Mouse (Mus musculus) heart, embryonic 13.5 days (tissue): Measurements from ENCODE around the gene Grb2. TPM values are rescaled to one million over a fixed set of nuclear protein-coding genes. Genes with fewer than 3 reads are reported as not detected.

Experiments used
- ATAC-seq: fragments of 200-750 bp; cut with Nextera tagmentation; 2 replicates; pipeline ENCODE4 v1.8.0; 2017; ENCODE audit warnings: moderate TSS enrichment; ENCODE audit not compliant: insufficient number of reproducible peaks, low FRiP score, low TSS enrichment; ENCODE audit errors: extremely low read depth
- H3K27ac ChIP-seq: fragments of 300-500 bp; sonication (generic); replicated peaks from 2 replicates; pipeline ENCODE4 v1.5.1; 2015; ENCODE audit warnings: moderate library complexity, mild to moderate bottlenecking, inconsistent platforms
- H3K27me3 ChIP-seq: fragments of 300-500 bp; sonication (generic); replicated peaks from 2 replicates; pipeline ENCODE4 v1.6.1; 2015; ENCODE audit warnings: mild to moderate bottlenecking, inconsistent platforms
- H3K36me3 ChIP-seq: fragments of 300-500 bp; sonication (generic); 2 replicates; pipeline ENCODE4 v1.6.1; 2015; ENCODE audit warnings: mild to moderate bottlenecking, inconsistent platforms
- H3K4me1 ChIP-seq: fragments of 300-500 bp; sonication (generic); 2 replicates; pipeline ENCODE4 v1.6.1; 2015; ENCODE audit warnings: inconsistent platforms
- H3K4me2 ChIP-seq: fragments of 300-500 bp; sonication (generic); 2 replicates; pipeline ENCODE4 v1.6.1; 2015; ENCODE audit warnings: inconsistent platforms, mild to moderate bottlenecking, moderate library complexity
- H3K4me3 ChIP-seq: fragments of 300-500 bp; sonication (generic); 2 replicates; pipeline ENCODE4 v1.5.1; 2015; ENCODE audit warnings: moderate library complexity, mild to moderate bottlenecking, inconsistent platforms
- H3K9ac ChIP-seq: fragments of 300-500 bp; sonication (generic); 2 replicates; pipeline ENCODE4 v1.6.1; 2015; ENCODE audit warnings: inconsistent platforms, mild to moderate bottlenecking, moderate library complexity
- H3K9me3 ChIP-seq: fragments of 300-500 bp; sonication (generic); 2 replicates; pipeline ENCODE4 v1.6.1; 2016; ENCODE audit warnings: inconsistent platforms
- WGBS: fragments of 180-500 bp; shearing (Covaris S2); methylation state at CpG from one replicate; pipeline ENCODE4 v1.1.7; 2015; ENCODE audit warnings: mixed read lengths; 5-methylcytosine and 5-hydroxymethylcytosine counted together
- polyA plus RNA-seq: library from polyadenylated mRNA; unstranded; fragments of >200 nt; fragmentation: Nextera tagmentation; extraction: Ambion mirVana; gene quantifications from 2 replicates; pipeline ENCODE4 v1.2.1, GENCODE M21; 2015

Gene Grb2
- polyA plus RNA-seq, 1 experiment from 2014 or later: 90.0 TPM

DNA sequence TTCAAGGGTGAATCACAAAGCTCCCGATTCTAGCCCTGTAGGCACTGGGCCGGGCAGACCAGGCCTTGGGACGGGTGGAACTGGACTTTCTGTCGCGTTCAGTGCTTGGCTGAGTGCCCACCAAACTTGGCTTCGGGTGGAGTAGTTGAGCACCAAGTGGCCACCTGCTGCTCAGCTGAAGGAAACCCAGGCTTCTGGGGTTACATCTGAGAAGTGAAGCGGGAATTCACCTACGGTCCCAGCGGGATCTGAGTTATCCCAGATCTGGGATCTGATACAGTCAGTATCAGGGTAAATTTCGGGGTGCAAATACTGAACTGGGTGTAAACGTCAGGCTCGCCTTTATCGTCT lies 96.4 kb downstream of the Grb2 start:
- H3K36me3 ChIP-seq: peaks cover 50% of the 10 kb centered on the region
- under 1% methylated on average over 13 of the region's 13 CpGs for whole genome bisulfite sequencing
- H3K4me3 ChIP-seq: peak overlapping the region; percentile 82
- no peaks in the 10 kb centered on the region for H3K9me3 ChIP-seq
- H3K4me2 ChIP-seq: peak overlapping the region; percentile 85
- peaks cover 43% of the 10 kb centered on the region for H3K4me1 ChIP-seq
- no peaks in the 10 kb centered on the region for H3K27me3 ChIP-seq
- peak overlapping the region; percentile 89 for H3K9ac ChIP-seq
- H3K27ac ChIP-seq: peak overlapping the region; percentile 96
- no peak for ATAC-seq

DNA sequence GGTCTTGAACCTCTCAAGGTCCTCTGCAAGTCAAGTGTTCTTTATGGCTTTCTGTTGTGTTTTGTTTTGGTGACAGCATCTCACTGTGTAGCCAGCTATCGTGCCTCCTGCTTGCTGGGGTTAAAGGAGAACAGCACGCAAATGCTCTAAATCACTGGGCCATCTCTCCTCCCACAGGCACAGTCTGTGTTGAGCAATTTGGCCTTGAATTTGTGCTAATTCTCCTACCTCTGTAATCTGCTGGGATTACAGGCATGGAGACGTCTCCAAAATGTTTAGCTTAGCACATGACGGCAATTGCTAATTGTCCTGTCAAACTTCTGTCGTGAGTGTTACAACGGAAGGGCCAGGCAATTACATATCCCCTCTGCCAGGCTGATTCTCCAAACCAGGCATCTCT lies 97.2 kb downstream of the Grb2 start:
- Histone ChIP-seq H3K27ac (no peak overlapping the region), H3K4me3 (no peak overlapping the region), H3K36me3 (peaks cover 54% of the 10 kb centered on the region), H3K9me3 (no peaks in the 10 kb centered on the region), H3K27me3 (no peaks in the 10 kb centered on the region), H3K4me2 (peak overlapping the region; percentile 85; the same call in 1 of the 2 replicates), H3K9ac (no peak overlapping the region), H3K4me1 (peaks cover 41% of the 10 kb centered on the region)
- no peak for ATAC-seq
- 79% methylated on average over 6 of the region's 6 CpGs for WGBS

DNA sequence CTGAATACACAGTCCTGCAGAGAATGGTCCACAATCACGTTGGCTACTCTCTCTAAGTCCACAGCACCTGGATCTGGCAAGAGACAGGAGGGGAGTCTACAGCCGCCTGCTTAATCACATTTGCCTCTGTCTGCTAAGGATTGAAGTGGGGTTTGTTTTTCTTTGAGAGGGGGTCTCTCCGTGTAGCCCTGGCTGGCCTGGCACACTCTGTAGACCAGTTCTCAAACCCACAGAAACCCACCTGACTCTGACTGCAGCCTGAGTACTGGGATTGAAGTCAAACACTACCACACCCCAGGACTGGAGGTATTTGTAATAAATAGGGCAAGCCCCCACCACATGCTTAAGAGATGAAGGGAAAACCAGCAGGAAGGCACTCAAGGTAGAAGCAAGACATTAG lies 98.8 kb downstream of the Grb2 start:
- H3K9me3 ChIP-seq: no peaks in the 10 kb centered on the region
- no peaks in the 10 kb centered on the region for H3K27me3 ChIP-seq
- no peak overlapping the region for H3K27ac ChIP-seq
- no peak overlapping the region for H3K4me2 ChIP-seq
- H3K9ac ChIP-seq: no peak overlapping the region; the same call in 1 of the 2 replicates
- no peak for ATAC-seq
- peaks cover 42% of the 10 kb centered on the region for H3K4me1 ChIP-seq
- 59% methylated on average over 3 of the region's 3 CpGs for WGBS
- peaks cover 50% of the 10 kb centered on the region for H3K36me3 ChIP-seq
- no peak overlapping the region for H3K4me3 ChIP-seq

DNA sequence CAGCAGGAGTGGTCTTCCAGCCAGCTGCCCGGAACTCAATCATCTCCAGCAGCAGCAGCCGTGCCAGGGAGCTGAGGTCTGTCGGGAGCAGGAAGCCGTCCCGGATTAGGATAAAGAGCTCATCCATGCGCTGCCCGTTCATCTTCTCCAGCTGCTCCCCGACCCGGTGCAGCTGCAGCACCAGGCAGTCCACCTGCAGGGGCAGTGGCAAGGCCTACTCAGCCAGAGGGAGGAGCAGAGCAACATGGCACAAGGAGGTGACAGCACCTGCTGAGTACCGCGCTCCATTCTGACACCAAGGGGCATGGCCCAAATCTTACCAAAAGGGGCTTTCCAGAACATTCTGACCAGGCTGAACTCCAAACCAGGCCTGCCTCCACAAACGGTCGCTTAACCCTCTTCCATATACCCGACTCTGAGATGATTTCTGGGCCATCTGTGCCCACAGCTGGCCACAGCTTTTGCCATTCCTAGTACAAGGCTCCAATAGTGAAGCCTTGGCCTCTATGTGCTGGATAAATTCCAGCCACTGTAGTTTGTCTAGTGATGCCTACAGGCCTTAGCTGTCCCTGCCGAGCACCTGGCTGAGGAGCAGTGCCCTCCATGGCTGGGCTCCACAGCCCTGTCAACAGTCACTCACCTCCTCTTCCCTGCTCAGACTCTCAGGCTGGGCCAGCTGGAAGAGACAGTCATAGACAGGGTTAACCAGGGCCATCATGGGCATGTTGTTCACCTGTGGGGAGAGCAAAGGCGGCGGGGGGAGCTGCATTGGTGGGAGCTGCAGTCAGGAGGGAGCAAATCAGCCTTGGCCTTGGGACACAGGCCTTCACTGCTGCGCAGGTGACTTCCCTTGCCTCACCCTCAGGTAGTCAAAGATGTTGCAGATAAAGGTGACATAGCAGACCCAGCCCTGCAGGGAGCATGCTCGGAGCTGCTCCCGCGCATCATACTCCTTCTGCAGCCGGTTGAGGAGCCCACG lies 99.7 kb downstream of the Grb2 start:
- Histone ChIP-seq H3K9me3 (no peaks in the 10 kb centered on the region), H3K27me3 (no peaks in the 10 kb centered on the region), H3K4me2 (no peak overlapping the region), H3K9ac (0 out of 2 replicates have a peak overlapping the region, but pooled peaks have one; percentile 33), H3K36me3 (peaks cover 48% of the 10 kb centered on the region), H3K27ac (no peak overlapping the region), H3K4me1 (peaks cover 37% of the 10 kb centered on the region), H3K4me3 (no peak overlapping the region)
- WGBS: 81% methylated on average over 23 of the region's 23 CpGs
- no peak for ATAC-seq

DNA sequence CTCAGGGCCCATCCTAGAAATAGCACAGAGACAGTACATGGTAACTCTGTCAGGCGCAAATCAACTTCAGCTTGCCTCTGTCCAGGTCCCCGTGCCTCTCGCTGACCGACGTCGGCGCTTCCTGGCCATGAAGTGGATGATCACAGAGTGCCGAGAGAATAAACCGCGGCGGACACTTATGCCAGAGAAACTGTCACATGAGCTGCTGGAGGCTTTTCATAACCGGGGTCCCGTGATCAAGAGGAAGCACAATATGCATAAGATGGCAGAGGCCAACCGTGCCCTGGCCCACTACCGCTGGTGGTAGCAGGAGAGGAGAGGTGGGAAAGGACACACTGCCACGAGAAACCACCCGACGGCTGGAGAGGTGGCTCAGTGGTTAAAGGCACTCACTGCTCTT lies 101.7 kb downstream of the Grb2 start:
- WGBS: 88% methylated on average over 18 of the region's 18 CpGs

DNA sequence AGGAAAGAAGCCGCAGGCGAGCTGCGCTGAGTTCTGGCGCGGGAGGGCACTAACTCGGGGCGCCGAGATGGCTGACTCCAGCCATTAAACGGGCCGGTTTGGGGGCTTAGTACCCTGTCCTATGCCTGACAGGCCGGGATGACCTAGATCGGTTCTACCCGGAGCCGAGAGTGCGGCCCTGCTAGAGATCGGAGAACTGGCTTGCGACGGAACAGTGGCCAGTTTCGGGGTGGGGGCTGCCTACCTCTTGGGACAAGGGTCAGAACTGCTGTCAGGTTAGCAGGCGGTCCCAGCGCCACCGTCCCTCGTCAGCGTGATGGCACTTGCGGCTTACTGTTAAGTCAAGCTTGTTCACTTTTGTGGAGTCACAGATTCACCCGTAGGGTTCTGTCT lies 104.1 kb downstream of the Grb2 start:
- Histone ChIP-seq H3K27ac (peak overlapping the region; percentile 90), H3K36me3 (peaks cover 51% of the 10 kb centered on the region), H3K4me1 (peaks cover 52% of the 10 kb centered on the region), H3K4me2 (peak overlapping the region; percentile 78), H3K9me3 (no peaks in the 10 kb centered on the region), H3K9ac (peak overlapping the region; percentile 98), H3K27me3 (no peaks in the 10 kb centered on the region), H3K4me3 (peak overlapping the region; percentile 96)
- WGBS: under 1% methylated on average over 26 of the region's 26 CpGs
- no peak for ATAC-seq

More for the DNA sequence above, 101.7 kb downstream of the Grb2 start:
- Histone ChIP-seq H3K9me3 (no peaks in the 10 kb centered on the region), H3K27ac (peak overlapping the region; percentile 34; the same call in 1 of the 2 replicates), H3K9ac (no peak overlapping the region), H3K4me3 (no peak overlapping the region), H3K27me3 (no peaks in the 10 kb centered on the region), H3K4me2 (no peak overlapping the region), H3K36me3 (peaks cover 55% of the 10 kb centered on the region), H3K4me1 (peaks cover 37% of the 10 kb centered on the region)
- ATAC-seq: no peak

DNA sequence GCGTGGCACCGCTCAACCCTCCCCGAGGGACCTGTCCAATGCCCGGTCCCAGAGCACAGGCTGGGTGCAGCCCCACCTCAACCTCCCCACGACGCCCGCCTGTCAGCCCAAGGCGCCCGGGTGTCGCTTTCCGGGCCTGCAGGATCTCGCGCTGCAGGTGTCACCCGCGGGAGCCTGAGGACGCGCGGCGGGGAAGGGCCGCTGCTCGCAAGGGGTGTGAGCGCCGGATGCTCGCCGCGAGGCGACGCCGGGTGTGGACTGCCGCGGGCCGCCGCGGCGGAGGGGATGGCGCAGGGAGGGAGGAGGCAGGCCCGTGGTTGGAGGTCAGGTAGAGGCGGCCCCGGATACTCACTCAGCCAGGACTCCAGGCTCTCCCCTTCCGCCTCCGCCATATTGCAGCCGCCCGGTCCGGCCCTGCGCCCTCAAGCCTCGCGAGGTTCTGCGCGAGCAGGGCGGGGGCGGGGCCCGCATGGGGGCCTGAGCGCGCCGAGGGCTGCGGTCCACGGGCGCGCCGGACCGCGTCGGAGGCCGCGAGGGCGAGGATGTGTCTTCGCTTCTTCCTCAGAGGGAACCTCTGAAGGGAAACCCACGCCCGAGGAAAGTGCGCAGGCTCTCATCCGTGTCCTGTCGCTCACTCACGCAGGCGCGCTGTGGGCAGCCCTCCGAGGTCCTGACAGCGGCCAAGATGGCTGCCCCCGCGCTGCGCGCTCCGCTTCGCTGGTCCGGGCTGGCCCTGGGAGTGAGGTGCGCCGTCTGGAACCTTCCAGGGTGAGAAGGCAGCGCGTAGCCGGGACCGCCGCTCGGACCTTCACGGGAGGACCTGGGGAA lies 104.7 kb downstream of the Grb2 start, which contains the start of the genes Mrps7 and Gga3:
Gene Mrps7, plus strand, starts transcription at position 450 of the 828 bp plus-strand sequence.
Gene Gga3, minus strand, starts transcription at position 576 of the 828 bp plus-strand sequence.
- WGBS: under 1% methylated on average over 87 of the region's 93 CpGs
- peak; percentile 94 for ATAC-seq
- peak within 1 kb of the TSS; percentile 96 for H3K4me3 ChIP-seq
- H3K27me3 ChIP-seq: no peaks in the 10 kb centered on the region
- H3K4me2 ChIP-seq: peak within 1 kb of the TSS; percentile 78
- H3K9me3 ChIP-seq: no peaks in the 10 kb centered on the region
- peaks cover 52% of the 10 kb centered on the region for H3K4me1 ChIP-seq
- peak within 1 kb of the TSS; percentile 98 for H3K9ac ChIP-seq
- peaks cover 50% of the 10 kb centered on the region for H3K36me3 ChIP-seq
- H3K27ac ChIP-seq: peak within 1 kb of the TSS; percentile 90

DNA sequence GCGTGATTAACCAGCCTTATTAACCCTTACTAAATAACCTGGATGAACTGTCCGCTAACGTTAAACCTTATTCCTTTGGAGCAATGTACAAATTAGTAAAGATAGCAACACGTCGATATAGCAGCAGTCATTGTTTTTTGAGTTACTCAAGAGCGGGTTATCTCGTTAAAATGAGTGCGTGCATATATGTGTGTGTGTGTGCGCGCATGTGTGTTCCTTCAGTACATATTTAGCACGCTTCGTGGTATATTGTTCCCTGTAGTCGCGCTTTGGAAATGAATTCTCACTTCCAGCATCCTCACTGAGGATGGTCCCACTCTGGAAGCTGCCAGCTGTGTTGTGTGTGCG lies 105.3 kb downstream of the Grb2 start:
- H3K36me3 ChIP-seq: peaks cover 50% of the 10 kb centered on the region
- peak overlapping the region; percentile 98 for H3K9ac ChIP-seq
- no peak for ATAC-seq
- no peaks in the 10 kb centered on the region for H3K27me3 ChIP-seq
- peak overlapping the region; percentile 90 for H3K27ac ChIP-seq
- peaks cover 52% of the 10 kb centered on the region for H3K4me1 ChIP-seq
- WGBS: 5% methylated on average over 15 of the region's 15 CpGs
- H3K4me2 ChIP-seq: peak overlapping the region; percentile 78
- H3K4me3 ChIP-seq: peak overlapping the region; percentile 96
- no peaks in the 10 kb centered on the region for H3K9me3 ChIP-seq

DNA sequence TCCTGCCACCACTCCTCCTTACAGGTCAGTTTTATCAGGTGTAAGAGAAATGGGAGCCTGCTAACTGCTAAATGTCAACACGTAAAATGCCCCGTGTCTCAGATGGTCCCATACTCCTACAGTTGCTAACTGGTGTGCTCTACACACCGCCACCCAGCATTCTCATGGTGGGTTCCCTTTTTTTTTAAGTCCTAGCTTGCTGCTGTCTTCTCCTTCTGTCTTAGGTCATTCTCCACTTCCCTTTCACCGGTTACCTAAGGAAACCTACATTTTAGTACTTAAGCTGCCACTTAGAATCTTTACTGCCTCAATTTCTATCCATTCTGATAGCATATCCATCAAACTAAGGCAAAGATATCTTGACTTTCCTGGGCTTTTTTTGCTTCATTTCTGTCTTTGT lies 107.2 kb downstream of the Grb2 start:
- WGBS: 49% methylated on average over 4 of the region's 4 CpGs
- 0 out of 2 replicates have a peak overlapping the region, but pooled peaks have one; percentile 2 for H3K9ac ChIP-seq
- no peak overlapping the region for H3K4me2 ChIP-seq
- H3K27me3 ChIP-seq: no peaks in the 10 kb centered on the region
- no peak for ATAC-seq
- no peaks in the 10 kb centered on the region for H3K9me3 ChIP-seq
- H3K27ac ChIP-seq: no peak overlapping the region; the same call in 1 of the 2 replicates
- H3K36me3 ChIP-seq: peaks cover 48% of the 10 kb centered on the region
- H3K4me3 ChIP-seq: no peak overlapping the region
- peaks cover 51% of the 10 kb centered on the region for H3K4me1 ChIP-seq

DNA sequence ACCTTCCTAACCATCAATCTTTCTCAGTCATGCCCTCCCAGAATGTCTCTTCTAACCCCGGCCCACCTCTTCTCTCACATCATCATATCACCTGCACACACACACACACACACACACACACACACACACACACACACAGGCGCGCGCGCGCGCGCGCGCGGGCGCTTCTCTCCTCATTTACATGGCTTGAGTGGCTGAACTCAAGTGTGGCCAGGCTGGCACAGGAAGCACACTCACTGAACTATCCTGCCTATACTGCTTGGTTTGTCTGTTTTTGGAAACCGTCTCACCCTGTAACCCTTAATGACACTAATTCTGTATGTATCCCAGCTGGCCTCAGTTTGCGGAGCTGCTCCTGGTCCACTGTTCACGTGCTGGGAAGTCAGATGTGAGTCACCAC lies 107.7 kb downstream of the Grb2 start:
- 88% methylated on average over 15 of the region's 15 CpGs for WGBS
- H3K27me3 ChIP-seq: no peaks in the 10 kb centered on the region
- peaks cover 48% of the 10 kb centered on the region for H3K36me3 ChIP-seq
- H3K9ac ChIP-seq: 0 out of 2 replicates have a peak overlapping the region, but pooled peaks have one; percentile 2
- no peak overlapping the region for H3K4me3 ChIP-seq
- H3K9me3 ChIP-seq: no peaks in the 10 kb centered on the region
- H3K27ac ChIP-seq: no peak overlapping the region
- no peak overlapping the region for H3K4me2 ChIP-seq
- ATAC-seq: no peak
- H3K4me1 ChIP-seq: peaks cover 47% of the 10 kb centered on the region

DNA sequence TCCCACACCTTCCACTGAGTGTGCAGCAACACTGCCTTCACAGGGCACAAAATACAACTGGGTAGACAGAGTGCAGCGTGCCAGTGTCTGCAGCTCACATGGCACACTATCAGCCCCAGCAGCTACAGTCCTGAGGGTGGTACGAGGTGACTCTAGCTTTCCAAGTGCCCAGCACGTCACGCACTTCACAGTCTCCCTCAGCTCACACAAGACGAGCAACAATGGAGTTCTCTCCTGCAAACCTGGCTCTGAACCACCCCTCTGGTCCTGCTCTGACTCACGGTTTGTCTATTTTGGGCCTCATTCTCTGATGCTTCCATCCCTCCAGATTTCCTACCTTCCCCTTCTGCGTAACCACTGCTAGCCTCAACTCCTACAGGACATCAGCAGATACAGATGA lies 108.7 kb downstream of the Grb2 start:
- no peaks in the 10 kb centered on the region for H3K9me3 ChIP-seq
- H3K9ac ChIP-seq: no peak overlapping the region
- no peak overlapping the region; the same call in 1 of the 2 replicates for H3K27ac ChIP-seq
- ATAC-seq: no peak
- peaks cover 37% of the 10 kb centered on the region for H3K4me1 ChIP-seq
- no peak overlapping the region for H3K4me2 ChIP-seq
- peaks cover 51% of the 10 kb centered on the region for H3K36me3 ChIP-seq
- H3K4me3 ChIP-seq: no peak overlapping the region
- no peaks in the 10 kb centered on the region for H3K27me3 ChIP-seq
- 71% methylated on average over 7 of the region's 7 CpGs for WGBS
